Comparison of ENCODE assay signal across 10 mouse cellular contexts in the genomic region with DNA sequence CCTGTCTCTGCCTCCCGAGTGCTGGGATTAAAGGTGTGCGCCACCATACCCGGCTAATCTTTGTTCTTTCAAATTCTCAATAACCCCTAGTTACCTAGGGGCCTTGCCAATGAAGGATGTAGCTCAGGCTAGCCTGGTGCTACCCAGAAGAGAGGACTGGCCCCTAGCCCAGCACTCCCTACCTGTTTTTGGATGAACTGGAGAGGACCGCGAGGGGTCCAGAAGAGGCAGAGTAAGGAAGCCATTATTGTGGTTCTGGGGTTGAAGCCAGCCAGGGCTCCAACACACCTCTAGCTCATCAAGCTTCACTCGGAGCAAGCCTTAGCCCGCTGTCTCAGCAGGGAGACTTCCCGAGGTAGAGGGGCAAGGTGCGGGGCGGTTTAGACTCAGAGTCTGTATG. TPM values are rescaled to one million over a fixed set of nuclear protein-coding genes. Genes with fewer than 3 reads are reported as not detected.
A peak's percentile ranks its signal among the peaks of the same experiment; 100 is the strongest.
DNase-seq lines count a peak whose midpoint lies in the region; ATAC-seq and TF ChIP-seq lines count a peak whose summit lies in the region.
"Had no signal": no experiment of that assay in that cellular context is flagged by ENCODE, and none has a peak within 500 bp of the region (broad histone marks: within the 10 kb centered on the region; RNA-seq: fewer than 3 reads in every experiment).

A gene (plus strand): TSS at position 301 of the 400 bp plus-strand sequence.

- WGBS in kidney, postnatal 0 days, result 21% methylated on average over 10 of the region's 10 CpGs
- WGBS in embryonic facial prominence, embryonic 15.5 days, result 30% methylated on average over 10 of the region's 10 CpGs
- 26% methylated on average over 10 of the region's 10 CpGs for WGBS in intestine, embryonic 15.5 days
- 21% methylated on average over 10 of the region's 10 CpGs for WGBS in neural tube, embryonic 12.5 days

- H3K4me1 ChIP-seq in kidney, postnatal 0 days (replicated peaks; ENCODE audit: insufficient read depth, low read length), result peaks cover 4% of the 10 kb centered on the region; the same call in 1 of the 2 replicates
- H3K4me1 ChIP-seq in embryonic facial prominence, embryonic 15.5 days, result peaks cover 11% of the 10 kb centered on the region
- peaks cover 16% of the 10 kb centered on the region for H3K4me1 ChIP-seq in intestine, embryonic 15.5 days (replicated peaks)
- H3K4me1 ChIP-seq in neural tube, embryonic 12.5 days, result peaks cover 10% of the 10 kb centered on the region

- peaks cover 24% of the 10 kb centered on the region for H3K27me3 ChIP-seq in kidney, postnatal 0 days (ENCODE audit: insufficient read depth, low read length)
- peaks cover 55% of the 10 kb centered on the region for H3K27me3 ChIP-seq in embryonic facial prominence, embryonic 15.5 days
- H3K27me3 ChIP-seq in intestine, embryonic 15.5 days (replicated peaks), result peaks cover 42% of the 10 kb centered on the region
- H3K27me3 ChIP-seq in neural tube, embryonic 12.5 days (replicated peaks), result peaks cover 65% of the 10 kb centered on the region

- peak within 1 kb of the TSS; percentile 81 for H3K4me2 ChIP-seq in kidney, postnatal 0 days (ENCODE audit: low read length)
- H3K4me2 ChIP-seq in embryonic facial prominence, embryonic 15.5 days (replicated peaks), result peak within 1 kb of the TSS; percentile 59
- H3K4me2 ChIP-seq in intestine, embryonic 15.5 days (replicated peaks), result peak within 1 kb of the TSS; percentile 89
- H3K4me2 ChIP-seq in neural tube, embryonic 12.5 days (replicated peaks), result peak within 1 kb of the TSS; percentile 68

- no peaks in the 10 kb centered on the region for H3K9me3 ChIP-seq in kidney, postnatal 0 days (replicated peaks; ENCODE audit: low read length)
- no peaks in the 10 kb centered on the region for H3K9me3 ChIP-seq in embryonic facial prominence, embryonic 15.5 days (replicated peaks)
- no peaks in the 10 kb centered on the region for H3K9me3 ChIP-seq in intestine, embryonic 15.5 days
- H3K9me3 ChIP-seq in neural tube, embryonic 12.5 days, result no peaks in the 10 kb centered on the region

- peak within 1 kb of the TSS; percentile 43 for H3K9ac ChIP-seq in kidney, postnatal 0 days (ENCODE audit: low read depth, low read length)
- no peak within 1 kb of the TSS for H3K9ac ChIP-seq in embryonic facial prominence, embryonic 15.5 days
- peak within 1 kb of the TSS; percentile 41 for H3K9ac ChIP-seq in intestine, embryonic 15.5 days
- 0 out of 2 replicates have a peak within 1 kb of the TSS, but pooled peaks have one; percentile 43 for H3K9ac ChIP-seq in neural tube, embryonic 12.5 days

- ATAC-seq in kidney, postnatal 0 days (replicated peaks; ENCODE audit: low FRiP score, low read depth), result no peak
- no peak for ATAC-seq in embryonic facial prominence, embryonic 15.5 days (ENCODE audit: insufficient number of reproducible peaks, low FRiP score, low TSS enrichment, low read depth)
- 0 out of 2 replicates have a peak, but pooled peaks have one; percentile 6 for ATAC-seq in intestine, embryonic 15.5 days
- ATAC-seq in neural tube, embryonic 12.5 days (ENCODE audit: low FRiP score, low read depth), result no peak
- ATAC-seq: Patski had no signal

- no peak for DNase-seq in kidney, postnatal 0 days (ENCODE audit: low spot score)
- no peak for DNase-seq in kidney, postnatal 25 days
- no peak for DNase-seq in urinary bladder, postnatal 4 days (ENCODE audit: low spot score in 2 of 2)
- DNase-seq in cerebellum, postnatal 25 days, result no peak
- no peak for DNase-seq in thymus, postnatal 25 days
- DNase-seq: layer of hippocampus, postnatal 36 days had no signal

- no peak within 1 kb of the TSS for H3K27ac ChIP-seq in kidney, postnatal 0 days
- H3K27ac ChIP-seq in embryonic facial prominence, embryonic 15.5 days (replicated peaks), result no peak within 1 kb of the TSS
- no peak within 1 kb of the TSS for H3K27ac ChIP-seq in intestine, embryonic 15.5 days
- H3K27ac ChIP-seq in neural tube, embryonic 12.5 days, result no peak within 1 kb of the TSS

- H3K4me3 ChIP-seq in kidney, postnatal 0 days (replicated peaks; ENCODE audit: low read depth, low read length), result peak within 1 kb of the TSS; percentile 45
- H3K4me3 ChIP-seq in embryonic facial prominence, embryonic 15.5 days (replicated peaks), result peak within 1 kb of the TSS; percentile 36
- H3K4me3 ChIP-seq in intestine, embryonic 15.5 days (replicated peaks), result peak within 1 kb of the TSS; percentile 41
- peak within 1 kb of the TSS; percentile 36 for H3K4me3 ChIP-seq in neural tube, embryonic 12.5 days

- TF ChIP-seq CTCF in kidney, postnatal 0 days (IDR thresholded peaks at IDR 0.05; ENCODE audit: low read depth), result no peak; the same call in 1 of the 2 replicates

- H3K36me3 ChIP-seq in kidney, postnatal 0 days (ENCODE audit: insufficient read depth, low read length), result no peaks in the 10 kb centered on the region
- H3K36me3 ChIP-seq in embryonic facial prominence, embryonic 15.5 days, result no peaks in the 10 kb centered on the region
- no peaks in the 10 kb centered on the region for H3K36me3 ChIP-seq in intestine, embryonic 15.5 days
- H3K36me3 ChIP-seq in neural tube, embryonic 12.5 days, result no peaks in the 10 kb centered on the region

RNA-seq across cellular contexts. Expression of the gene that starts here (rescaled TPM):
- 0.36 and 0.45 TPM in 2 replicates for polyA plus RNA-seq in kidney, postnatal 0 days (2015; fragmentation: Nextera tagmentation; extraction: Ambion mirVana)
- polyA plus RNA-seq in embryonic facial prominence, embryonic 15.5 days (2015; fragmentation: Nextera tagmentation; extraction: Ambion mirVana), result 0.08 and 0.20 TPM in 2 replicates
- polyA plus RNA-seq in intestine, embryonic 15.5 days (2015; fragmentation: Nextera tagmentation; extraction: Ambion mirVana), result 0.09 and 0.20 TPM in 2 replicates
- polyA plus RNA-seq in neural tube, embryonic 12.5 days (2016; fragmentation: Nextera tagmentation; extraction: Ambion mirVana), result 0.13 TPM in 1 of 2 replicates, not detected in the other
- polyA plus RNA-seq: Patski had no signal

Comparison
In these comparisons a context has a peak if more than half of its experiments do, and no peak if none do; other contexts are left out.
1. Peak in ATAC-seq, H3K4me3 ChIP-seq, H3K9ac ChIP-seq and H3K4me2 ChIP-seq in intestine, embryonic 15.5 days; RNA of the gene not detected or under 1 TPM.